Mouse (Mus musculus) right cerebral cortex, postnatal 25 days (tissue): ENCODE measurements around the gene Six4.
"Not testable (repeated sequence)": the region's sequence is repeated elsewhere in the genome, so short reads cannot be mapped to it uniquely, and the experiment has no call there.

Source experiments
- DNase-seq: peaks from one replicate; pipeline ENCODE4 v3.0.0; 2022

The Six4 gene

DNA sequence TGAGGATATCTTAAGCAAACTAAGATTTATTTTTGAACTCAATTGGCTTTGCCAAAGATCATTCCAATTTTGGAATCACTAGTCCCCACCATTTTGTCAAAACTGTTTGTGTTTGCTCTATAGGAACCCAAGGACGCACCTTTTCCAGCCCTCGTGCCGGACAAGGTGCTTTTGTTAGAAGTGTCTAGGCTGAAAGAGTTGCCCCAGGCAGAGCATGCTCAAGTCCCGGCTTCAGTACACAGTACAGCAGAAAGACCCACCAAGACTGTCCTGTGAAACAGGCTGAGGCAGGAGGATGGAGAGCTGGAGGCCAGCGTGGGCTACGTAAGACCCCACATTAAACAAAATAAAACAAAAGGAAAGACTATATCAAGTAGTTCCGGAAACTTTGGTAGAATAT is 26.2 kb downstream of the Six4 start:
- DNase-seq = no peak

DNA sequence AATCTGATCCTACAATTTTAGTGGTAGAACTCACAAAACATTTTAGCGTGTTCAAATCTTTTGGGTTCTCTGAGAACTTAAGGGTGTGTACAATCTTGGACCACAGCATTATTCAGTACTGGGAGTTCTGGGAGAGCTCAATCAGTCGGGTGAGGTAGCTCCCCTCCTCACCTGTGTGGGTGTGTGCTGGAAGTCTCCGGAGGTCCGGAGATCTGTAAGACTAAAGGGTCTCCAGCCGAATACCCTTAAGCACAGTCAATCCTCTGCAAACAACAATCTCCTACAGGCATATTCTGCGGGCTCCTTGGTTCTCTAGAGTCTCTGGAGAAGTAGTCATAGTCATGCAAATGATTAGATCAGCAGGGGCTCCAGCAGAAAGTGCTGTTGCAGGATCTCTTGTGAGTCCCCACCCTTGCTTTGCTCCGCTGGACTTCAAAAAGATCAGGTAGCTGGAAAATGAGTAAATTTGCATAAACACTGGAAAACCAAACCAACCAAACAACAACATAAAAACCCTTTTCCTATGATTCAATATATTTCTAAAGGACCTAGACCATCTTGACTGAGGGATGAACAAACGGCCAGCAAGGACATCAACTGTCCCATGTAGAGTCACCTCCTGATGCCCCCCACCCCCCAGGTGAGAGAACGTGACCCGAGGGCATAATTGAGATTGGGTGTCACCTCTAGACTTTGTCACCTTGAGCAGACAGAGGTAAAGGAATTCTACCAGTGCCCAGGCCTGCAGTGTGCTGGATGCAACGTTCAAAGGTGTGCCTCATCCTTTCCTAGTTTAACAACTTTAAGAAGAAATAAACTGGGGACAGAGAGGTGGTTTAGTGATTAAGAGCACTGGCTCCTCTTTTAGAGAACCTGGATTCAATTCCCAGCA is 27.3 kb downstream of the Six4 start:
- no peak for DNase-seq

DNA sequence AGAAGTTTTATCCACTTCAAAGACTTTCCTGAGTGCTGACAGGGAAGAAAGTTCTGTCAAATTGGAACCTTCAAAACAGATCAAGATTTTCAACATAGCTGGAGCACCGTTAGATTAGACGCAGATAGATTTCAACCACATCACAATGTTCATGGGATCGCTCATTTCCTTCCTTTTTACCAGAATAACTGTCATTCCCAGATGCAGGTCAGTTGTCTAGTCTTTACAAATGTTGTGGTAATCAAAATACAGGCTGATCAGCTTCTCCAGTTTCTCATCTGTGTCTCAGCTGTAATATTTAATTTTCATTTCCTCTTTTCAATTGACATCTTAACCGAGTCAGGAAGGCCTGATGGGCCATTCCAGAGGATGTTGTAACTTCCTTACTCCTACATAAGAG is 29.5 kb downstream of the Six4 start:
- no peak for DNase-seq

DNA sequence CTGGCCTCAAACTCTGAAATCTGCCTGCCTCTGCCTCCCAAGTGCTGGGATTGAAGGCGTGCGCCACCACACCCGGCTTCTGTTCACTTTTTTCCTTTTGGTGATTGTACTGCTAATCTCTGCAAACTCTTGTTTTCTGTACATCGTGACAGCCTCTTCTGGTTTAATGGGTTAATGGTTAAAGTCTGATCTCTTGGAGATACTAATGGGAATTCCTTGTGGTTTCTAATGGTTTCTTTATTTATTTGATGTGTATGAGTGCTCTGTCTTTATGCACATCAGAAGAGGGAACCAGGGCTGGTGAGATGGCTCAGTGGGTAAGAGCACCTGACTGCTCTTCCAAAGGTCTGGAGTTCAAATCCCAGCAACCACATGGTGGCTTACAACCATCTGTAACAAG is 31.4 kb downstream of the Six4 start:
- not testable (repeated sequence) for DNase-seq

DNA sequence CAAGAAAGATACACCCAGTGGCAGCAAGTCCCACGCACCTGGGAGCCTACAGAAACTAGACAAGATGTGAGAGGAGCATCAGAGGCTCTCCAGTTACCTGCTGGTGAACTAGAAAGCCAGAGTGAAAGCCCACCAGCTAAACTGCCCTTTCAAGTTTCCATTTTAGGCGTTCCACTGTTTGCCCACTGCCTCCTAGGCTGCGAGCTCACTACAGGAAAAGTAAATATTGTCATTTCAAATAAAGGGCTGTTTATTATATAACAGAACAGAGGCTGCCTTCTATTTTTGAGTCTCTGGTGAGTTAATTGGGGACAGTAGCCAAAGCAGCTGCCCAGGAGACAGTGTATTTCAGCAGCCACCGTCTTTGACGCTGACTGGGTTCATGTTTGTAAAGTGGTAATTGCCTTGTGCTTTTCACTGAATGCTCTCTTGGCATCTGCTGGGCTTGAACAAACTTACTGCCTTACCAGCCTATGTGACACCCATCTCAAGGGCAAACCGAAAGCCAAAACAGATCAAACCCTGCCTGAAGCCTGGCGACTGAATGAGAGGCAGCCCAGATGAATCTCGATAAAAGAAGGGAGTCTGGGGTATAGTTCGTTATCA is 52.3 kb downstream of the Six4 start:
- no peak for DNase-seq

DNA sequence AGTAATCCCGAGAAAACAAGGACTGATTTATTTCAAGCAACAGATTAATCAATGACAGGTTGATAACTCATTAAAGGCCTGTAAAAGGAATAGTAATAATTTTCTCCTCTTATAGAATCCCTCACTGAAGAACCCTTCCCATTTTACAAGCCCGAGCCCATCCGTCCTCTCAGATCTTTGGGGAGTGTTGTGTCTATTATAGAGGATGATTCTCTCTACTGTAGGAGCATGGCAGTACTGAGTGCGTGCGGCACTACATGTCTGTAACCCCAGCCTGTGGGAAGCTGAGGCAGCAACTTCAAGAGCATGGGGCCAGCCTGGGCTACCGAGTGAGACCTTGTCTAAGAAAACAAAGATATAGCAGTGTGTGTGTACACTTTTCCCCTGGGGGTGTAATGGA is 55.8 kb downstream of the Six4 start:
- no peak for DNase-seq

DNA sequence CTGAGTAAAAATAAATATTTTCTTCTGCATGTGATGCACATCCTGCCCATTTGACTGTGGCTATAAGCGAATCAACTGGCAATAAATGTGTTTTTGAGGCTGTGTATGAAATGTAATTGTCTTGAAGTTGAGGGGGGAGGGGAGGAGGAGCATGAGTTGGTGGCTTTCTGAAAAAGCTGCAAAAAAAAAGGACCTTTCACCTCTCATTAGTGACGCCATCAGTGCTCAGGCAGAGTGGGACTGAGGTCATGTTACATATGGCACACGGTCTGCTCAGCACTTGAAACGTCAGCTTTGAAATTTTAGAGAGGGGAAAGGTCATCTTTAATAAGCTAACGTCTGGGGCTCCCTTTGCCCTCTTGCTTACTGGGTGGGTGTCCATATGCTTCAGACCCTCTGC is 57.8 kb downstream of the Six4 start:
- DNase-seq = no peak

DNA sequence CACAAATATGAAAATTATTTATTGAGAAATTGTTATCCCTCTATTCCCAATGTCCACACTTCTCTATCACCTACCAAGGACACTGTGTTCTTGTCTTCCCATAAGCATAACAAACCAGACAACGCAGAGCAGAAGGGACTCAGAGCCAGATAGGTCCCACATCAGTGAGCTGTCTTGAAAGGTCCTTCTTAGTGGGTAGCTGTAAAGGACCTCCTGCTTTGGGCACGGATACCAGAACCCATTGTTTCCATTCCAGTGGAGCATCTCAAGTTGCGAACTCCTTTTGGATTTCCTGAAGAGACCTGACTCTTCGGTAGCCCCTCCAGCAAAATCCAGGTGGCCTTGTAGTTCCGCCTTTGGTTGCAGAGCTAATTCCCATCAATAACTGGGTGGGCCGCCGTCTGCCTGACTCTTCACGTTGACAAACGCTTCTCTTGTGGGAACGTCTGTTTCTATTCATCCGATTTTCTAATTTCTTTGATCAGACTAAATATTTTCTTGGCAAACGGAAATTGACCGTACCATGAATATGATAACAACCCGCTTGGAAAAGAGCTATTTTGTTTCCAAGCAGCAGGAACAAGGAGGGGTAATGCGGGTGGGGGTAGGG is 58.6 kb downstream of the Six4 start:
- no peak for DNase-seq

DNA sequence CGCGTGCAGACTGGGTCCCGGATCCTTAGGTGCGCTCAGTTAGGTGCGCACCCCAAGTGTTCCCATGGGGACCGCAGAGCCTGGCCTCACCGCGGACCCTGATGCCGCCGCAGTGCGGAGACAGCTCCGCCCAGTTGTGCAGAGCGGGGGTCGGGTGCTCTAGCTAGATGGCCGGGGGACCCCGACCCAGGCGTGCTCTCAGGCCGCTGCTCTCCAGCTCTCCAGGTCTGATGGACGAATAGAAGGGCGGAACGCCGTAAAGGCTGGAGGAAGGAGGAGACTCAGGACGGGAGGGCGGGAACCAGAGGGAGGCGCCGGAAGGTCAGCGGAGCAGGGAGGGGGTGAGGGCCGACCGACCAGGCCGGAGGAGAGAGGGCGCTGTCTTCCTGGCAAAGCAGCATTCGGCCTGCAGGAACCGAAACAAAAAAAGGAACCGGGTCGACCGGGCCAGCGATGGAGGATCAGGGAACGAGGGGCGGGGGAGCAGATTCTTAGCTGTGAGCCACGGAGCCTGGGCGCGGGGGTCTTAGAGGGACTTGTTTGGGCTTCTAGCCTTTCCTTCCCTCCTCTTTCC is 59.5 kb downstream of the Six4 start, which contains the start of gene Six1:
Gene Six1, minus strand, starts transcription at position 220 of the 574 bp plus-strand sequence.
- no peak for DNase-seq

DNA sequence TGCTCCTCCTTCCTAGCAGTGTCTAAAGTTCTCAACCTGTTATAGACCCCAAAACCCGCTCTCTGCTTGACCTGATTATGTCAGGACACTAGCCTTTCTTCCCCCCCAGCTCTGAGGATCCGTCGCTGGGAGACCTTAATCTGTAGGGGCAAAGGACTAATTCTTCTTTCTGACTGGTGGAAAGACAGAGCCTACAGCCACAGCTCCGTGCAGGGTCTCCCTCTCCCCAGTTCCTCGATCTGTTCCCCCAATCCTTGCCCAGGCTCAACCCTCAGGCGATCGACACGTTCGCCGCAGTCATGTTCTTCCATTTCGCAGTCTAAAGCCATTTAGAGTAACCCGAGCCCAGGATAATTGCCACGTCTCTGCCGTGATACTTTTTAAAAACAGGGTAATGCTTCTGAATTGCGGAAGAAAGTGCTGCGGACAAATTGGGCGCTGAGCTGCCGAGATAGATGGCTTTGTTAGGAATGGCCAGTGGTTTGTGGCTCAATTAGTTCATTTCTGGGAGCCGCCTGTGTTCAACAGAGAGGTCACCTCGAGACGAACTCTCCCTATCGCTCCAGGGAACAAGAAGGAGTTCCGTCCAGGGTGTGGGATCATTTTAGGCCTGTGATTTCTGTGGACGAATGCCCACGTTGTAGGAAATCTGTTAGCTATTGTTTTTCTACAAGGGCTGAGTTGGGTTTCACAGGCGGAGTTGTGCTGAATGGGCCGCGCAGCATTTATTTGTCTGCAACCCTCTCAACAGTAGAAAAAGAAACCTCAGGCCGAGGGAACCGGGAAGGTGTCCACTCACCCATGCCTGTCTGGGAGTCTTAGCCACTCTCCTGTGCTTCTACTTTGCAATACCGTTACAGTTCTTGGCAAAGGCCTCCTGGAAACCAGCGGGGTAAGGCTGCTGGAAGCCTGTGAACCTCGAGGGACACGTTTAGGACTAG is 60.3 kb downstream of the Six4 start:
- no peak for DNase-seq

DNA sequence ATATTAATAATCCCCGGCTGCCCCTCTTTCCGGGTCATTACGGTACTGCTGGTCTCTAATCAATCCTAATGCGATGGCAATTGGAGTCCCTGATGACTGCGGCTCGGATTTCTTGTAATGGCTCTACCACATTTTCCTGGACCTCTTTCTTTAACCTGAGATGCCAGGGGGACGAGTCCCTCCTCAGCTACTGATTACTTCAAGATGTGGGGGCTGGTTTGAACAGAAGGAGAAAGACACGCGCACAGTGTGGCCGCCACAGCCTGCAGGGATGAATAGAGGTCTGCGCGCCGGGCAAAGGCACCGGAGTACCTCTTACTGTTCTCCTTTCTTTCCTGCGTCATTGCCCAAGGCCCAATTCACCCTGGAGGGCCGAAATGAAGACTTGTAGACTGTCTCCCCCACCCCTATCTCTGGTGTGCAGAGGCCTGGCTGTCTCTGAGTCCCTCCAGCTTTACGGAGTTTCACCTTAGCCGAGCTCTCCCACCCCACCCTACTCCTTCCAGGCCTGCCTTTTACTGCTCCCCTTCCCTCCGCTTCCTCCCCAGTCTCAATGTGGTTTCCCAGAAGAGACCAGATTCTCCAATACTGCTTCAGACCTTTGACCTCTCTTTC is 61.1 kb downstream of the Six4 start:
- no peak for DNase-seq

DNA sequence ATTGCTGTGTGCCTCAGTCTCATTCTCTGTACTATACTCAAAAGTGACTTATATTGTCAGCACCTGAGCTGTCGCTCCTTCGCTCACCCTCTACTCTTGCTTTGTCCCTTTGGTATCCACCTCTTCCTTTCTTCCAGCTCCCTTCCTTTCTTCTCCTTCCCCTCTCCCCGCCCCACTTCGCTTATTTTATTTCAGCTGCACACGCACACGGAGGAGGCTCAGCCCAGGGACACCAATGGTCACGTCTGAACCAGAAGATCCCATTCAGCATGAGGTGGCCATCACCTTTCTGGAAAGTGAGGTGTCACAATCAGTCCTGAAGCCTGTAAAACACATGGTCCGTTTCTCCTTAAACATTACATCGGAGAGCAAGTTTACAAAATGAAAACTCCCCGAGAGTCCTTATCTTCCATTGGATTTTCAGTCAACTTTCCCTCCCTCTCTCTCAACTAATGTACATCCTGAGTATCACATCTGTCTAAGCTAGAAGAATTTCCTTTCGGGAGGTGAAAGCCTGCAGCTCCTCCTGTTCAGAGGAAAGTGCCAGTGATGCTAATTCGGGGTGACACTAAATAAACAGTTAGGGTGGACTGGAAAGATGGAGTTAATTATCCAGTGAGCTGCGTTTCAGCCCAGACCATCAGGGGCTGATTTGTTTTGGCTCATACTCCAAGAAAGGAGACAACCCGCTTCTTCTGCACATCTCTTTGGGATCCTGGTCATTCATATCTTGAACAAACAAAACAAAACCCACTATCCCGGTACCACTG is 62.3 kb downstream of the Six4 start:
- DNase-seq = no peak

DNA sequence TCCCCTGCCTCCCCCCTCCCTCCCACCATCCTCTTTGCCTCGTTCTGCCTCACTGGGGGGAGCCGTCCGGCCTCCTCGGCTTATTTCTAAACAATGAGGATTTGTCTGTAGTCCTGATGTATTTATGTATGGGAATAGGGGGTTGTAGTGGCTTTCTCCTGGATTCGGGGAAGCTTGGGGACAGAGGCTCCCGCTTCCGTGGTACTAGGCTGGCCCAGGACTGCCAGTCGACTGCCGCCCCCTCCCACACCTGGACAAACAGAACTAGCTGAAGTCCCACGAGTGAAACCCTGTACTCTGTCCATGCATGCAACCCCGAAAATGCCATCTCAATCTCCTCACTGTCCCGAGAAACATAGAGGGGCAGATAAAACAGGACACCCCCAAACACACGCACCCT is 63.0 kb downstream of the Six4 start:
- no peak for DNase-seq
